Mouse (Mus musculus) gastrocnemius, postnatal 10 days (tissue): ENCODE data around the gene Gm49333. TPM values are rescaled to one million over a fixed set of nuclear protein-coding genes. Genes with fewer than 3 reads are reported as not detected.
A peak's percentile ranks its signal among the peaks of the same experiment; 100 is the strongest.
"Not testable (repeated sequence)": the region's sequence is repeated elsewhere in the genome, so short reads cannot be mapped to it uniquely, and the experiment has no call there.

Experiments used
- DNase-seq: peaks from one replicate; pipeline ENCODE4 v3.0.0; 2021; ENCODE audit warnings: mixed read lengths
- total RNA-seq, 2 experiments: library from RNA; stranded (reverse); gene quantifications; 2 replicates each; pipeline ENCODE4 v1.2.3; 2021

The Gm49333 gene
- total RNA-seq, 2 experiments from 2014 or later: 0.09 to 0.42 TPM

GRCm38 (mm10) chr16:20628871-20629391, 17.5 kb downstream of the Gm49333 start:
- DNase-seq: no peak

- peak; percentile 25 for DNase-seq
These were observed 18.6 kb downstream of the Gm49333 start, which contains the start of gene Ece2 for GRCm38 (mm10) chr16:20629731-20630634. Gene Ece2, plus strand, starts transcription at chr16:20629828.

- no peak for DNase-seq
These were observed 26.0 kb downstream of the Gm49333 start for GRCm38 (mm10) chr16:20637410-20637809.

- DNase-seq: no peak
These were observed 27.0 kb downstream of the Gm49333 start for GRCm38 (mm10) chr16:20638367-20638766.

GRCm38 (mm10) chr16:20642161-20642560, 30.8 kb downstream of the Gm49333 start:
- peak; percentile 77 for DNase-seq

- no peak for DNase-seq
These were observed 32.5 kb downstream of the Gm49333 start for GRCm38 (mm10) chr16:20643911-20644310.

GRCm38 (mm10) chr16:20651076-20651946, 39.9 kb downstream of the Gm49333 start, which contains the start of gene Psmd2:
Gene Psmd2, plus strand, starts transcription at chr16:20651652.
- DNase-seq: peak; percentile 98

- no peak for DNase-seq
These were observed 40.5 kb downstream of the Gm49333 start for GRCm38 (mm10) chr16:20651947-20652310.

GRCm38 (mm10) chr16:20653315-20653714, 41.9 kb downstream of the Gm49333 start:
- DNase-seq: no peak

- no peak for DNase-seq
These were observed 46.3 kb downstream of the Gm49333 start for GRCm38 (mm10) chr16:20657661-20658060.

- DNase-seq: not testable (repeated sequence)
These were observed 56.6 kb downstream of the Gm49333 start, which contains the start of gene Eif4g1 for GRCm38 (mm10) chr16:20668013-20668412. Gene Eif4g1, plus strand, starts transcription at chr16:20668313.

GRCm38 (mm10) chr16:20670291-20670690, 58.9 kb downstream of the Gm49333 start:
- no peak for DNase-seq

- DNase-seq: no peak
These were observed 60.5 kb downstream of the Gm49333 start for GRCm38 (mm10) chr16:20671886-20672285.

GRCm38 (mm10) chr16:20672500-20672902, 61.1 kb downstream of the Gm49333 start:
- DNase-seq: peak; percentile 97

- peak; percentile 75 for DNase-seq
These were observed 61.7 kb downstream of the Gm49333 start for GRCm38 (mm10) chr16:20672965-20673705.

GRCm38 (mm10) chr16:20673706-20674303, 62.4 kb downstream of the Gm49333 start:
- peak; percentile 12 for DNase-seq

GRCm38 (mm10) chr16:20675213-20675612, 63.8 kb downstream of the Gm49333 start:
- no peak for DNase-seq

GRCm38 (mm10) chr16:20676702-20677101, 65.3 kb downstream of the Gm49333 start:
- no peak for DNase-seq

- no peak for DNase-seq
These were observed 66.0 kb downstream of the Gm49333 start for GRCm38 (mm10) chr16:20677380-20677779.

GRCm38 (mm10) chr16:20677974-20678675, 66.7 kb downstream of the Gm49333 start:
- DNase-seq: peak; percentile 86

GRCm38 (mm10) chr16:20690774-20691173, 79.4 kb downstream of the Gm49333 start:
- DNase-seq: no peak
